Mouse (Mus musculus): ENCODE measurements around the gene Tas2r134.

- TF ChIP-seq CTCF (IDR thresholded peaks at IDR 0.05; ENCODE audit: low read depth, low read length): no peak
- no peak for TF ChIP-seq POLR2A (IDR thresholded peaks at IDR 0.05; ENCODE audit: extremely low read depth, insufficient read depth, low read length)
These were observed at the start of gene Tas2r134 for GRCm38 (mm10) chr2:51627211-51627610.

Data from liver, adult 2 months (tissue).